Mouse (Mus musculus) cerebellum, adult (tissue): Measurements from ENCODE around the gene Edar.

Source experiments
- ATAC-seq: cut with Nextera tagmentation; 2 replicates; pipeline ENCODE4 v1.9.2; 2017; ENCODE audit warnings: mild to moderate bottlenecking, moderate library complexity, mixed read lengths; ENCODE audit not compliant: insufficient number of reproducible peaks, low FRiP score, low TSS enrichment

Gene Edar

DNA sequence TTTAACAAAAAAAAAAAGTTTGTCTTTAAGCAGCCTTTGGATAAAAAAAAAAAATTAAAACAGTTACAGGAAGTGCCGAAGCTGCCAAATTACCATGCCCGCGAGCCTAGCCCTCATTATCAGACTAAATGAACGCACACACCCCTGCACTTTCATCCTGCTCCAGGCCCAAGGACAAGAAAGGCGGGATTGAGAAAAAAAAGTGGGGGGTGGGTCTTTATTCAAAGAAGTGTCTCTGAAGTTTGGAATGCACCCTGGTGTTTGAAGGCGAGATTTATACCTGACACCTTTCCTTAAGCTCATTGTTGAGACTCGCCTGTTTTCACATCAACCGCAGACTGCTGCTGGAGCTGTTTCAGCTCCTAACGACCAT is 23.4 kb downstream of the Edar start:
- no peak for ATAC-seq

DNA sequence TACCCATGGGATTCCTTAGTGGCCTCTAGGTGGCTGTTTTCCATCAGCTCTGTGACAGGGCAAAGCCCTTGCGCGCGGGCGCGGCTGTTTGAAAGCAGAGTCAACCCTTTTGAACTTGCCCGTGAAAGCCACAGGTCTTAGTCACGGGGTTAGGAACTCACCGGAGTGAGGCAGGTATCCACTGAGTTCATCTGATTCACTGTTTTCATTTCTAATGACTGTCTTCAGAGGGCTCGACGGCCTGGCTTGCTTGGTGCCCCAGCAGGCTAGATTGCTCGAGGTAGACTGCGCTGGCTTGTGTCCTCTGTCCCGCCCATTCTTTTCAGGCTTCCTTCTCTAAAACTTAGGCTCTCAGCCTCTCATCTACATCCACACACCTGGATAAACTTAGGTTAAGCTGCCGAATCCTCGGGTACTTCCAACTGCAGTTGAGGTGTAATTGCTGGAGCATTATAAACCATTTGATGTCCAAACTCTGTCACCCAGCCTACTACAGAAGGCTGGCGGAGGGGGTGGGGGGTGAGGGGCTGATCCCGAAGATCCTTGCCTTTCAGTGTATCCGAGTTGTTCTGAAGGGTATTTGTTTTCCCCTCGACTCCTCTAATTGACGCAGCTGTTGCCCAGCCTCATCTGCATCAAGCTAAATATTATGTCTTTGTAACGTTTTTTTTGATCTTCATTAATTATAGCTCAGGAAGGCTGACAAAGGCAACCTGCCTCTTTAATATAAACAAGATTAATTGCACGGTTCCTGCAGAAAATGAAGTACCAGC is 24.0 kb downstream of the Edar start:
- no peak for ATAC-seq

DNA sequence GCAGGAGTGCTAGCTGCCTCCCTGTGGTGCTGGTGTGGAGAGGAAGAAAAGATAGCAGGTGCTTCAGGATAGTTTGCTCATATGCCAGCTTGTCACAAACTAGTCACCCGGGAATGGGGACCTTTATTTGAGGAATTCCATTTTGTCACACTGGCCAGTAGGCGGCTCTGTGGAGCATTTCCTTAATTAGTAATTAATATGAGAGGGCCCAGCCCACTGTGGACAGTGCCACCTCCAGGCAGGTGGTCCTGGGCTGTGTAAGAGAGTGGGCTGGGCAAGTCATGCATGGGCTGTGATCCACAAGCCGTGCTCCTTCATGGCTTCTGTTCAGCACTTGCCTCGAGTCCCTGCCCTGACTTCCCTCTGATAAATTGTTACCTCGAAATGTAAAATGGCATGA is 26.7 kb downstream of the Edar start:
- ATAC-seq = no peak

DNA sequence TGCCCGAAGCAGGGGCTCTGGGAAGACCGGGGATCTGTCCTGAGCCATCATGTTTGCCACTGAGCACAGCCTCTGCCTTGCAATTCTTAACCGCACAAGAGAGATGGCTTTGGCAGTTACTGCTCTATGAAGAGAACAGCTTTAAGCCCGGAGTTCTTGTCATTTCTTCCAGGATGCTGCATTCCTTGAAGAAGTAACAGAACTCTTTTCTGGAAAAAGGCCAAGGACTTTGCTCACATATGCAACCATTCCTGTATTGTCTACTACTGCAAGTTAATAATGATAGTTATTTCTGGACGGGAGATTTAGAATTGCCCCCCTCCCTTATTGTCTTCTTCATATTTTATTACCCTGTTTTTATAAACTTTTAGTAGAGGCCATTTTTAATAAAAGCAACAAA is 30.8 kb downstream of the Edar start:
- ATAC-seq = no peak

DNA sequence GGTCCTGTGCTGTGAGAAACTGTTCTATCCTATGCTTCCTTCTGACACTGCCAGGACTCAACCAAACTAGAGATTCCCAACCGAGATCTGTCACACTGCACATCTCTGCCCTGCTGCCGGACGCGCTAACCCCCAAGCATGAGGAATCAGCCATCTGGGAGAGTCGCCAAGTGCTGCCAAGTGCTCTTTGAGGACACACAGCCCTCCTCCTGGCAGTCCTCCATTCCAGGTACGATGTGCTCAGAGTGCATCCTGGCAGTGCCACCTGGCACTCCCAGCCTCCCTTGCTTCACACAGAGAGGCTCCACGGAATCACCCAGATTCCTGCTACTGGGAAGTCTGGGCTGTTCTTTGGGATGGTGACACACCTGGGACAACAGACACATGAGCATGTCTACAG is 31.3 kb downstream of the Edar start:
- peak; percentile 57 for ATAC-seq

DNA sequence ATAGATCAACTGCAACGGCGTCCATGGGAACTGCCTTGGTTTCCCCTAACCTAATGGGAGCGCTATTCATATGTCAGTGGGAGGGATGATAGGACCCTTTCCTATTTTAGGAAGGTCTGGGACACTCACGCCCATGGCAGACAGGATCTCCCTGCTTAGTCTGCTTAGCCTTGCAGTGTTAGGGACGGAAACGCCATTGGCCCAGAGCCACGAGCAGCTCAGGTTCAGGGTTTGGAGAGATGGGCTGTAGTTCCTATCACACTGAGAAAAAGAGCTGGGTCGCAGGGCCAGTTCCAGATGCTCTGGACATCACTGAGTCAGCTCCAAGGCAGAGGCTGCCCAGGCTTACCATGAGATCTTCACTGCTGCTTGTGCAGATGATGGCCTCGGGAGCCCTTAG is 32.5 kb downstream of the Edar start:
- no peak for ATAC-seq

DNA sequence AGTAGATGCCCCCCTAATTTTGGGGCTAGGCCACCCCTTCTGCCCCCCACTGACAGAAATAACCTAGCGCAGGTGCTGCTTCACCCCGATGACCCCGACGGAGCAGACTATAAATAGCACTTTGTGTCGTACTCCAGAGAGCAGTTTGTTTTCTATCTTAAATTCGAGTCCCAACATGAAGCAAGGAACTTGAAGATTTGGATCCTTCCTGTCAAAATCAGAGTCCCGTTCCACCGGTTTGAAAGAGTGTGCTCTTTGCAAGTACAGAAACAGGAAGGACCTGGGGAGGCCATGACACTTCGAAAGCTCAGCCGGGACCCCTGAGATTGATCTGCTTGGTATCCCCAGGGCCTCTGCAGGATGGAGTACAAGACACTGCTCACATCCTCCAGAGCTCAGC is 33.8 kb downstream of the Edar start:
- ATAC-seq = no peak

DNA sequence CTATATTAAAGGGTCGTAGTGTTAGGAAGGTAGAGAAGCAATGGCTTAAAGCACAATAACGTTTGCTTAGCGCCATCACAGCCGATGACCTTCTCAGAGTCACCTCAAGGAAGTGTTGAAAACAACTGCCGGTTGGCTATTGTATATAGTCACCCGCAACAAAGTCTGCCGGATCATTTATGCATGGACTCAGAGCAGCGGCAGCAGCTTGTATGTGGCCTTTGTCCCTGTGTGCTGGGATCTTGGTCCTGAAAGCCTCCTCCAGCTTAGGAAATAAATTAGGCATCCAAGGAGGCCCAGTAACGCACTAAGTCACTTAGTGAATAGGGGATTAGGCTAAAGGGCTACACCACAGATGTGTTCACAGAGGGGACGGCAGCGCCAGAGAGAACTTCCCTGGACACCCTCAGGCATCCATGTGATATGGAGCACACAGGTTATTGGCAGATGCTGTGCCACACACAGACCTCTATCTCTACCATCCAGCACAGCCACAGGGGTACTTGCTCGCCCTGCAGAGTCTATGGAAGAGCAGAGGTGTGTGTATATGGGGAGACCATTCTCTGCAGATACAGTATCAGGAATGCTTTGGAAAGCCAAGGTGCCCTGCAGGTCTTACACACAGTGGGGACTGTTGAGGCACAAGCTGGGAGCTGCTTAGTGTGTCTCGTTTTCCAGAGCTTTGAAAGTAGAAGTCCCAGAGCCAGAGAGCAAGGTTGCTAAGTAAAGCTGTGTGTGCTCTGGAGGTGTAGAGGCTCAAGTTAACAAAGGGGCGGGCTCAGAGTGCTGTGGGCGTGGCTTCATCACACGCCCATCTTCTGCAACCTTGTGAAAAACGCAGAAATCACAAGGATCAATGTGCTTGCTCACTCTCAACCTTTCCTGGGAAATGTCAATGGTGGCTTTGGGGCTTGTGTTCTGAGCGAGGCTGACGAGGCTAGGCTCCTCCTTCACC is 34.7 kb downstream of the Edar start:
- no peak for ATAC-seq

DNA sequence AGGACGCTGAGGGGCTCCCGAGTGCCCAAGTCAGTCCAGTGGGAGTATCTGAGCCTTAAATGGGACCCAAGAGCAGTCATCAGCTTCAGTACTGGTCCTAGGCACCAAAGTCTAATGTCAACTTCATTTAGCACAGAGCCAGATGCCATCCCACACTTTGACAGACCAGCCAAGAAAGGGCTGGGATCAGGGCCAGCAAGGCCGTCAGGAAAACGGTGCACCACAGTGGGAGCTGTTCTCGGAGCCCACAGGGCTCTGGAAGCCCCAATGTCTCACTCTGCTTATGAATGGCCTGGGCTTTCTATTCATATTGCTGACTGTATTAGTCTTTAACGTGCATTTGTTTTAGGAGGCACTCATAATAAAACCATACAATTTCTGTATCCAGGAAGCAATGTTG is 36.2 kb downstream of the Edar start:
- no peak for ATAC-seq

DNA sequence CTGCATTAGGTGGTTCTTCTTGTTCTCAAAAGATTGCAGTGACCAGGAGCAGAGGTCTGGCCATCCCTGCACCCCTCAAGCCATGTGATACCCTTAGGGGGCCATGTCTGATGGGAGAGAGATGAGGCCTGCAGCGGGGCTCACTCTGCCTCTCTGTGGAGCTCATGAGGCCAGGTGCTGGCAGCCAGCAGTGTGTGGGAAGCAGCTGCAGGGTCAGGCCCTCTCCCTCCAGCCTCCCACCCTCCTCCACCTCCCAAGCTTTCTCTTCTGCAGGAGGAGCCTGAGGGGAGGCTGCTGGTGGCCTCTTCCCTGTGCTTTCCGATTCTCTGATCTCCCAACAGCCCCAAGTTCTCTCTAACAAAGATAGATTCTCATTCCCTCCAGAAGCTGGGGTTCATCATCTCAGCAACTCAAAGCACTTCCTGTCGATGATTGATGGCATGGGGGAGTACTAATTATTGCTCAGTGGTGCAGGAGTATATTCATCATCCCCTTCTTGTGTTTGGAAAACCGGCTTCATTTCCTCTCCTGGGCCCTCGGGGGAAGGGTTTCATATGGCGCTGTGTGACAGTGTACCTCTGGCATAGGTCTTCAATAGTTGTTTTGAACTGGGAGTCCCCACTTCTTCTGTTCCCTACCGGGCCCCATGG is 38.9 kb downstream of the Edar start:
- ATAC-seq = no peak

DNA sequence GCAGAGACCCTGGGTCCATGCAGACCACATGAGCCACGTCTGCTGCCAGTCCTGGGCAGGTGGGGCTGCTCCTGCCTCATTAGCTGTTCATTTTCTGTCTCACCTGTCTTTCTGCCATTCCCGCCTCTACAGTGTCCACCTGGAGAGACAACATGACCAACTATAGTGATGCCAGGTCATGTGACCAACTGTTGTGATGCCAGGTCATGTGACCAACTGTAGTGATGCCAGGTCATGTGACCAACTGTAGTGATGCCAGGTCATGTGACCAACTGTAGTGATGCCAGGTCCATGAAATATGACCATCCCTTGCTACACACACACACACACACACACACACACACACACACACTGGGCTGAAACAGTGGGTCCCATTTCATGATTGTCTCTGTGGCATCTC is 41.9 kb downstream of the Edar start:
- no peak for ATAC-seq

DNA sequence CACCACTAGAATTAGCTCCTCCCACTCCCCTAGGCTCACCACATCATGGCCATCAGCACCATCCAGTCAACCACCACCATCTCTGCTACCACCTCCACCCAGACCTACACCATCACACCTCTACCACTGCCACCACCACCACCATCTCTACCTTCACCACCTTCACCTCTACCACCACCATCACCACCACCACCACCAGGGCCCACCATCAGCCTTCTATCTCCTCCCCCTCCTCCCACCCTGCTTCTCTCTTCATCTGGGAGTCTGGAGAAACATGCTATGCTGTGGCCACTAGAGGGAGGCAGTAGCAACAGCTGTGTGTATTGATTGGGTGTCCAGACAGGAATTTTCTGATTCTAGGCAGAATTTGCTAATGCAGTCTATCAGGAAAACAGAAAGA is 47.9 kb downstream of the Edar start:
- ATAC-seq = no peak

DNA sequence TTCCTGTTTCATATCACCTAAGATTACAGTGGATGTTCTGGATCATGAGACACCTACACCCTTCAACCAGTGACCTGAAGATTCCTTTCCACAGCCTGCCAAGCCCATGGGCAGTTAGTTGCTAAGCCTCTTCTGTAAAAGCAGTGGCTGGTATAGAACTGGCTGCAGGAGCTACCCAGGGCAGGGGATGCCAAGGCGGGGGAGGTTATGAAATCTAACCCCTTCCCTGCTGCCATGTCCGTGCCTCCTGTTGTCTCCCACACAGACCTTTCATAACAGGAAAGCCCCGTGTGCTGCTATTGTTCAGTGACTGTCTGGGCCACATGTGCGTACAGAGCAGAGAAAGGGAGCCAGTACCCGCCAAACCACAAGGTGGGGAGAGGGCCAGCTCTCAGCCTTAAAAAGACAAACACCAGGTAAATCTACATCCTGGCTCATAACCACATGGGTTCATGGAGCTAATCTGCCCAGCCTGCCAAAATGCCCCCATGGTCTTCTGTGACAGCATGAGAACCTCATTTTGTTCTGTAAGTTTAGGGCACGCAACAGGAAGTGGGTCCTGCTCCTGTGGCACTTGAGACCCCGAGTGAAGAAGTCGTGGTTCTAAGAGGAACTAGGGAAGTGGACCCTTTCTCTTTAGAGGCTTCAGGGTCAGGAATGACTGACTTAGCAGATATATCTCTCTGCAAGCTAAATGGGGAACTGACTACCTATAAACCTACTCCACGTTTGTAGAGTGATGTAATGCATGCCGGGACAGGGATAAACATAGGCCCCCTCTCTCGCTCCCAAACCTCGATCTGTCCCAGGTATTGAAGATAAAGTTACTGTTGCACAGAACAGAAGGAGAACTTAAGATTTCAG is 50.4 kb downstream of the Edar start:
- no peak for ATAC-seq

DNA sequence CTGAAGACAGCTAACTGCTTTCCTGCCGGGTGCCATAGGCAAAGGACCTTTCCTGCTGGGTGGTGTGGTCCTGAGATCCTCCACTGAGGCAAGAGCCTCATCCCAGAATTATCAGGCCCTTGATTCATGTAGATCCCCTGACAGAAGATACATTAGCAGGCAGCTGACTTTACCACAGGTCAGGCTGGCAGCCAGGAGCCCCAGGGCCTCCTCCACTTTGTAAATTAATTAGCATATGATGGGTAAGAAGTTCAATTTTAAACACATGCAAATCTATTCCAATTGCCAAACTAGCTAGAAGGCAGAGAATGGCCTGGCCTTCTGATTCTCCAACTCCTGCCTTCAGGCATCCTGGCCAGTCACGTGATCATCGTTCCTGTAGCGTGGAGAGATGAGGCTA is 56.2 kb downstream of the Edar start:
- ATAC-seq = no peak

DNA sequence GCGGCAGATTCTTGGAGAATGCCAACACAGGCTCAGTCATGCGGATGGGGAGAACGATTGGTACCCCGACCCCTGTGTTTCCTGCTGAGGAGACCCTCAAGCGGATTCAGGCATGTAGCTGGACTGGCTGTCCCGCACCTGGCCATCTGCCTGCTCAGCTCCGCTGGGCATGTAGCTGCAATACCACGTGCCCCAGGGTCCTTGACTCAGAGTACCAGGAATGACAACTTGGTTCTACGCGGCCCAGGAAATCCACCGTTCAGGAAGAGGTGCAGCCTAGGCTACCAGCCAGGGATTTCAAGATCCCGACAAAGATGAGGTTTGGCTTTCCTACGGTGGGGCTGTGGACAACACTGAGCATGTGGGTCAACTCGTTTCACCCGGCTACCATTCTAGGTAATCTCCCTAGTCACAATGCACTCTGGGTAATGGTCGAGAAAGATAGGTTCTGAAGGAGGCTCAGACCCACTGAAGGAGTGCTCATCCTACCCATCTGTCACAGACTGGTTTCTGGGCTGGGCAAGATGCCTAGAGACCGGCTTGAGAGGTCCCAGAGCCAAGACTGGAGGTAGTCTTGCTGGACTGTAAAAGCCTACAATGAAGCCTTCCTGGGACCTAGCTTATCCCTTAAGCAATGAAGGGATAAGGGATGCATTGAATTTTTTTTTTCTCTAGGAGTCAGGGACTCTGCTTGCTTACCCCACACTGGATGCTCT is 56.8 kb downstream of the Edar start:
- peak; percentile 79 for ATAC-seq

DNA sequence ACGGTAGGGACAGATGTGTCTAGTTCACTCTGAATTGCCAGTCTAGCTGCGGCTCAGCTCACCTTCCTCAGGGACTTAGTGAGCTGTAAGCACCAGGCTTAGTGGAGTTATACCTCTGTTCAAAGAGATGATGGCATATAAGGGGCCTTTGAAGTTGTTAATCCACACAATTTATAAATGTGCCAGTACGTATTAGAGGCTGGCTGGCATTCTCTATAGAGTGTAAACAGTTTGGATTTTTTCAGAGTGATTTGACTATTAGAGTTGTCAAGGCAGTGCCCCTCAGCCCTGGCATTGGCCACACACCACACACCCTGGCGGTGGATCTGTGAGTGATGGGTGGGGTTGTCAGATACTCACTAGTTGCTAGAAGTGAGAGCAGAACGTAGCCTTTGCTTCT is 58.9 kb downstream of the Edar start:
- ATAC-seq = no peak

DNA sequence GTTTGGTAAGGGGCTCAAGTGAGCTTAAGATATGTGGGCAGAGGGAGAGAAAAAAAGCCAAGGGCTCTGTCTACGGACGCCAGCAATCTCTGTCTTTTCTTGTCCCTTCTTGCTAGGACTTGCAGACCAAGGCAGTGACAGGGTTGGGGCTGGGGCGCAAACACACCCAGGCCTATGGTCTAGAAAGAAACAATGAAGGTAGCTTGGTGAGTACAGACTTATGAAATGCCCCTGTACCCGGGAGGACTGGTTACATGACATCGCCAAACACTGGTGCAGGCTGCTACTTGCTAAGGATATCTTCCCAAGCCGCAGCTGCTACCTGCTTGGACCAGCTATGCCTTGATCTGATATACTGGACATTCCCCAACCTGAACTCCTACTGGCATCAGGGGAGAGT is 60.9 kb downstream of the Edar start:
- ATAC-seq = no peak

DNA sequence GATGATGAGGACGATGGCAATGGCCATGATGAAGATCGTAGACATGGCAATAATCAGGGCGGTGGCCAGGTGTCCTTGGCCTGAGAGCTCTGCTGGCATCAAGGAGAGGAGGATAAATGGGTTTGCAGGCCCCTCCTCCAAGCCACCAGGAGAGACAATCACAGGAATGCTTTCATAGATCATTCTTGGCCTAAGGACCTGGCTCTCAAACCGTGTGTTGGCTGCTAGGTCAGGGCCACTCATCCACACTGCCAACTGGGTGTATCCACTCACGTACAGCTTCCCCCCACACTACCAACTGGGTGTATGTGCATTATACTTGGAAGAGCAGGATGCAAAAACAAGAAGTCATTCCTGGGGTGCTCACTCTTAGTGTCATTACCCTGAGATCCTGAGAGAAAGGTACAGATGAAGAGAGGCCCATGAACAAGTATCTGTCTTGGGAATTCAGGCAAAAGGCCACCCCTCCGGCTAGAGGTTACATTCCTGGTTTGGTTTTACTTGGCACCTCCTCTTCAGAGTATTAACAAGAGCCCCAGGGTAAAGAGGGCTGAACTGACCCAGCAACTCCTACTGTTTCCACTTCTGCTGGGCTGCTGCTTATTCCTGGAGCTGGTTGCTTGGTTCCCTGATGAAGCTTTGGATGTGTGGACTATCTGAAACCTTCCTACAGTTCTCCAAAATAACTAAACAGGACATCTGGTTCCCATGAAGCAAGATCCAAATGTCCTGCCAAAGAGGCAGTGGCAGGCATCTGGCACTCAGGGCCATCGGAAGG is 64.8 kb downstream of the Edar start:
- ATAC-seq = no peak

DNA sequence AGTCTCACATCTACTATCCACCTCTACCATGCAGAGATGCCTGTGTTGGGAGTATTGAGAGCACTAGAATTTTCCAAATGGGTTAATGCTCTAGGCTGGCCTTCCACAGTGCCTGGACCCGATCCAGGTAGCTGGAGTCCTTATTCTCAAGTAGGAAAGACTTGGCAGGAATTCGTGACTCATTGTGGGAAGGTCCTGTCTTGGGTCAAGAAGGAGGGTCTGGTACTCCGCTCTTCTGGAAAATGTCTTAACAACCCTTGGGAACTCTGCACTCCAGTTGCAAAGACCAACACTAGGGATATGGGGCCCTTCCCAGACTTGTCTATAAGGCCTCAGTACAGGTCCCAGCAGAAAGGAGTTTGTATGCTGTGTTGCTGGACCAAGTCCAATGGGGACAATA is 66.6 kb downstream of the Edar start:
- ATAC-seq = no peak
